Mouse (Mus musculus): ENCODE measurements at regions not wholly inside any gene's neighbourhood (a gene's known extent, or its start where the extent isn't known, plus 50 kb on each side); places are given as distances from the start of the nearest gene placed in this dataset.

DNA sequence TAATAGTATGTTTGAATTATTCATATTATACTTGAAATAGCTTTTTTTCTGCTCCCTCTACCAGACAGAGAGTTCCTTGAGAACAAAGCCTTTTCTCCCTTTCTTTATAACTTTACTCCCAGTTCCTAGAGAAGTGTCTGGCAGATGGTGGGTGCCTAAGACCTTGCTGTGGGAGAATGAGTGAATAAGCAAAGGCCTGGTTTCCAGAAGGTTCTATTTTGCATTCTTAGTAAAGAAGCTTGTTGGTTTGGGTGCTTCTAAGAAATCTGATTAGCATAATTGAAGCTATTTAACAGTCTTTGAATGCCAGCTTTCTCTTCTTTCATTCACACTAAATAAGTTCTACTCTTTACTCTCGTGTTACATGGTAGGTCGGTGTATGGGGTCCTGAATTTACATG is 1104.2 kb downstream of the Gsdmc2 start:
- WGBS = 13% methylated on average over 2 of the region's 2 CpGs
- Histone ChIP-seq H3K27me3 (ENCODE audit: insufficient read depth, low read length) (no peaks in the 10 kb centered on the region), H3K4me3 (ENCODE audit: low read depth, low read length) (no peak overlapping the region), H3K36me3 (ENCODE audit: insufficient read depth) (no peaks in the 10 kb centered on the region), H3K9ac (no peak overlapping the region), H3K4me1 (ENCODE audit: insufficient read depth) (no peaks in the 10 kb centered on the region), H3K4me2 (ENCODE audit: low read depth) (no peak overlapping the region), H3K27ac (ENCODE audit: low read depth, low read length) (no peak overlapping the region), H3K9me3 (ENCODE audit: low read length) (no peaks in the 10 kb centered on the region)
- DNase-seq (no peak), ATAC-seq (peak; percentile 34; the same call in 1 of the 2 replicates)
- no peak for TF ChIP-seq CTCF (IDR thresholded peaks at IDR 0.05; ENCODE audit: low read depth)

GRCm38 (mm10) chr15:62735334-62735733 is 1109.6 kb downstream of the Gsdmc2 start:
- no peak for DNase-seq
- H3K4me3 ChIP-seq (ENCODE audit: low read depth, low read length) = no peak overlapping the region
- H3K9me3 ChIP-seq (ENCODE audit: low read length) = no peaks in the 10 kb centered on the region
- no peaks in the 10 kb centered on the region for H3K4me1 ChIP-seq (ENCODE audit: insufficient read depth)
- no peaks in the 10 kb centered on the region for H3K27me3 ChIP-seq (ENCODE audit: insufficient read depth, low read length)
- WGBS = 70% methylated on average over 1 of the region's 1 CpGs
- no peak overlapping the region for H3K4me2 ChIP-seq (ENCODE audit: low read depth)
- no peaks in the 10 kb centered on the region for H3K36me3 ChIP-seq (ENCODE audit: insufficient read depth)
- no peak overlapping the region for H3K9ac ChIP-seq
- no peak for TF ChIP-seq CTCF (IDR thresholded peaks at IDR 0.05; ENCODE audit: low read depth)
- no peak overlapping the region for H3K27ac ChIP-seq (ENCODE audit: low read depth, low read length)
- no peak for ATAC-seq

DNA sequence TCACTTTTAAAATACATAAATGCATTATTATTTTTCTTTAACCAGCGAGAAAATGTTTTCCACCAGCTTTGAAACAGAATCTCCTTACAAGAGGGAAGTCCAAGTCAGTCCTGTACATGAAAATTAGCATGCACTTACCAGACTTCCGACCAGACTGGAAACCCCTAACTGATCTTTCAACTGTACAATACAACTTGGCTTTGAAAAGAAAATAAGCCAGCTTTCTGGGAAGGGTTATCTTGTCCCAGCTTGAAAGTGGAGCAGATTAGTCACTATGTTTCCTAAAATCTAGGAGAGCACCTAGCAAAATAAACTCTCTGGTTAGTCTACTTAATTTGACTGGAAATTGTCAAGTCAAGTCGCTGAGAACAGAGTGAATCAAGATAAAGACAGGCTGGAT is 1110.1 kb downstream of the Gsdmc2 start:
- no peak for ATAC-seq
- Histone ChIP-seq H3K4me2 (ENCODE audit: low read depth) (no peak overlapping the region), H3K36me3 (ENCODE audit: insufficient read depth) (no peaks in the 10 kb centered on the region), H3K27ac (ENCODE audit: low read depth, low read length) (no peak overlapping the region), H3K4me1 (ENCODE audit: insufficient read depth) (no peaks in the 10 kb centered on the region), H3K27me3 (ENCODE audit: insufficient read depth, low read length) (no peaks in the 10 kb centered on the region), H3K9ac (no peak overlapping the region), H3K9me3 (ENCODE audit: low read length) (no peaks in the 10 kb centered on the region), H3K4me3 (ENCODE audit: low read depth, low read length) (no peak overlapping the region)
- no peak for DNase-seq
- WGBS = 85% methylated on average over 3 of the region's 3 CpGs
- no peak for TF ChIP-seq CTCF (IDR thresholded peaks at IDR 0.05; ENCODE audit: low read depth)

DNA sequence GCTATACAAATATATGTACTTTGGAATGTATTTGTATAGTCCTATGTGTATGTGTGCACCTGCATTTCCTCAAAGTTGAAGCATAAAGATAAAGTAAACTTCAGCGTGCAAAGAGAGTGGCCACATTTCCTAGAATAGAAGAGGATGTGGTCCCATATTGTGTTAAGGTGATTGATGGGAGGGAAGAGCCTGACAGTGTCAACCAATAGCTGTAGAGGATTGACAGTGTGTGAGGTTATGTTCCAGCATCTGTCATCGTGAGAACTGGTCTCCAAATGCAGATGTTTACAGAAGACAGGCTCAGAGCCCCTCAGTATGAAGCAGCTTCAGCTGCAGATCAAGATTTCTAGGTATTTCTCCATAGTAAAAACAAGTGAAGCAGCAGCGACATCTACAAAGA is 1114.5 kb downstream of the Gsdmc2 start:
- Histone ChIP-seq H3K9me3 (ENCODE audit: low read length) (no peaks in the 10 kb centered on the region), H3K4me3 (ENCODE audit: low read depth, low read length) (no peak overlapping the region), H3K4me2 (ENCODE audit: low read depth) (no peak overlapping the region), H3K4me1 (ENCODE audit: insufficient read depth) (no peaks in the 10 kb centered on the region), H3K27ac (ENCODE audit: low read depth, low read length) (no peak overlapping the region), H3K27me3 (ENCODE audit: insufficient read depth, low read length) (no peaks in the 10 kb centered on the region), H3K9ac (no peak overlapping the region), H3K36me3 (ENCODE audit: insufficient read depth) (no peaks in the 10 kb centered on the region)
- WGBS = 83% methylated on average over 3 of the region's 3 CpGs
- TF ChIP-seq CTCF (IDR thresholded peaks at IDR 0.05; ENCODE audit: low read depth) = no peak
- no peak for DNase-seq
- ATAC-seq = no peak

GRCm38 (mm10) chr15:62714265-62714664 is 1130.7 kb downstream of the Gsdmc2 start:
- Histone ChIP-seq H3K9me3 (ENCODE audit: low read length) (no peaks in the 10 kb centered on the region), H3K4me3 (ENCODE audit: low read depth, low read length) (no peak overlapping the region), H3K4me2 (ENCODE audit: low read depth) (no peak overlapping the region), H3K36me3 (ENCODE audit: insufficient read depth) (no peaks in the 10 kb centered on the region), H3K4me1 (ENCODE audit: insufficient read depth) (no peaks in the 10 kb centered on the region; the same call in 1 of the 2 replicates), H3K9ac (no peak overlapping the region), H3K27me3 (ENCODE audit: insufficient read depth, low read length) (no peaks in the 10 kb centered on the region), H3K27ac (ENCODE audit: low read depth, low read length) (no peak overlapping the region)
- ATAC-seq (no peak), DNase-seq (no peak)
- WGBS = 37% methylated on average over 3 of the region's 3 CpGs
- TF ChIP-seq CTCF (IDR thresholded peaks at IDR 0.05; ENCODE audit: low read depth) = no peak

DNA sequence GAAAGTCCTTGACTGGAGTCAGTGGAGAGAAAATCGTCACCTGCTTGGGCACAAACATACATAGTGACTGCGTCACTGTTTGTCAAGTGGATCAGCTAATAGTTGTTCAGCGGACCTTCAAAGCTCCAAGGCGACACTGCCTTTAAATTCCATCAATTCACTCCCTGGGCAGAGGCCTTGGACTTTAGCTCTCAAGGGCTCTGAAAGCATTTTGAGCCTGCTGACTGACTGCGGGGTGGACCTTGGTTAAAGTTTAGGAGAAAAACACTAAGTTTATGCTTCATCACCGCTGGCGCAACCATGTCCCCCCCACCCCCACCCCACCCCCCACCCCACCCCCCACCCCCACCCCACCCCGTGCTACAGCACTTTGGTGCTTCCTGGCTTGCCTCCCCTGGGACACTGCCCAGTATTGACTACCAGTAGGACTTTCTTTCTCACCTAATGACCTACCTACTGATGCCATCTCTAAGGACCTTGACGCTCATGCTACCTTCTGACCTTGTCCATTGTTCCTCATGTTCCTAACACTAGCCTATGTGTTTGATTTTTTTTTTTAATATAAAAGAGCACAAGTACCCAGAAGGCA is 1132.3 kb downstream of the Gsdmc2 start:
- no peak for ATAC-seq
- DNase-seq = no peak
- Histone ChIP-seq H3K27ac (ENCODE audit: low read depth, low read length) (no peak overlapping the region), H3K27me3 (ENCODE audit: insufficient read depth, low read length) (no peaks in the 10 kb centered on the region), H3K4me2 (ENCODE audit: low read depth) (no peak overlapping the region), H3K9me3 (ENCODE audit: low read length) (no peaks in the 10 kb centered on the region), H3K36me3 (ENCODE audit: insufficient read depth) (no peaks in the 10 kb centered on the region), H3K4me3 (ENCODE audit: low read depth, low read length) (no peak overlapping the region), H3K4me1 (ENCODE audit: insufficient read depth) (no peaks in the 10 kb centered on the region; the same call in 1 of the 2 replicates), H3K9ac (no peak overlapping the region)
- WGBS = 90% methylated on average over 9 of the region's 9 CpGs
- TF ChIP-seq CTCF (IDR thresholded peaks at IDR 0.05; ENCODE audit: low read depth) = no peak

DNA sequence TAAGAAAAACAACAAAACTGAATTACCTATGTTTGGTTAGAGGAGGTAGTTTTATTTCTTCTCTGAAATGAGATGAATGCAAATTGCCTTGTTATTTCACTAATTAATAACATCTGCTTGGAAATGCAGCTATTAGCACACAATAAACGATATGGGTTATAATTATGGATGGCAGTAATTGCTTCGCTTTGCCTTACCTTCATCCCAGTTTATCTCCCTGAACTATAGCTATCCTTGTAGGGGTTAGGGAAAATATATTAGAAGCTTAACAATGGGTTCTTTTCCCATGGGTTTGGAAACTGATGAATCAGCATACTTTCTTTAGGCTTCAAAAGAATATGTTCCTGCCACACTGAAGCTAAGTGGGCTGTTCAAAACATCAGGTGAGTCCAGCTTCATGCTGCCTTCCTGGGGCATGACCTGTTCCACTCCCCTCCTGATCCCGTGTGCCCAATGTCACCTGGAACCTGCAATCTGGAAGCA is 1132.9 kb downstream of the Gsdmc2 start:
- H3K27ac ChIP-seq (ENCODE audit: low read depth, low read length) = no peak overlapping the region
- DNase-seq = no peak
- 69% methylated on average over 3 of the region's 3 CpGs for WGBS
- H3K9ac ChIP-seq = no peak overlapping the region
- no peaks in the 10 kb centered on the region for H3K36me3 ChIP-seq (ENCODE audit: insufficient read depth)
- no peak for TF ChIP-seq CTCF (IDR thresholded peaks at IDR 0.05; ENCODE audit: low read depth)
- no peak overlapping the region for H3K4me3 ChIP-seq (ENCODE audit: low read depth, low read length)
- no peaks in the 10 kb centered on the region for H3K27me3 ChIP-seq (ENCODE audit: insufficient read depth, low read length)
- no peak overlapping the region for H3K4me2 ChIP-seq (ENCODE audit: low read depth)
- no peaks in the 10 kb centered on the region; the same call in 1 of the 2 replicates for H3K4me1 ChIP-seq (ENCODE audit: insufficient read depth)
- no peaks in the 10 kb centered on the region for H3K9me3 ChIP-seq (ENCODE audit: low read length)
- ATAC-seq = no peak
